Mouse (Mus musculus) embryonic facial prominence, embryonic 15.5 days (tissue): ENCODE measurements around the gene Nars2. TPM values are rescaled to one million over a fixed set of nuclear protein-coding genes. Genes with fewer than 3 reads are reported as not detected.

ENCODE experiments used
- ATAC-seq: fragments of 200-750 bp; cut with Nextera tagmentation; 2 replicates; pipeline ENCODE4 v1.8.0; 2017; ENCODE audit warnings: low read depth, moderate TSS enrichment; ENCODE audit not compliant: insufficient number of reproducible peaks, low FRiP score, low TSS enrichment
- H3K27ac ChIP-seq: fragments of 300-500 bp; sonication (generic); replicated peaks from 2 replicates; pipeline ENCODE4 v1.5.1; 2015; ENCODE audit warnings: mild to moderate bottlenecking, inconsistent platforms
- H3K27me3 ChIP-seq: fragments of 300-500 bp; sonication (generic); 2 replicates; pipeline ENCODE4 v1.6.1; 2015; ENCODE audit warnings: inconsistent platforms
- H3K36me3 ChIP-seq: fragments of 300-500 bp; sonication (generic); 2 replicates; pipeline ENCODE4 v1.6.1; 2015; ENCODE audit warnings: mild to moderate bottlenecking, inconsistent platforms
- H3K4me1 ChIP-seq: fragments of 300-500 bp; sonication (generic); 2 replicates; pipeline ENCODE4 v1.6.1; 2015; ENCODE audit warnings: inconsistent platforms
- H3K4me2 ChIP-seq: fragments of 300-500 bp; sonication (generic); replicated peaks from 2 replicates; pipeline ENCODE4 v1.6.1; 2015; ENCODE audit warnings: mild to moderate bottlenecking, inconsistent platforms
- H3K4me3 ChIP-seq: fragments of 300-500 bp; sonication (generic); replicated peaks from 2 replicates; pipeline ENCODE4 v1.5.1; 2015; ENCODE audit warnings: mild to moderate bottlenecking, inconsistent platforms
- H3K9ac ChIP-seq: fragments of 300-500 bp; sonication (generic); 2 replicates; pipeline ENCODE4 v1.6.1; 2015; ENCODE audit warnings: inconsistent platforms
- H3K9me3 ChIP-seq: fragments of 300-500 bp; sonication (generic); replicated peaks from 2 replicates; pipeline ENCODE4 v1.6.1; 2016; ENCODE audit warnings: inconsistent platforms
- WGBS: fragments of 180-500 bp; shearing (Covaris S2); methylation state at CpG from one replicate; pipeline ENCODE4 v1.1.7; 2015; 5-methylcytosine and 5-hydroxymethylcytosine counted together
- polyA plus RNA-seq: library from polyadenylated mRNA; unstranded; fragments of >200 nt; fragmentation: Nextera tagmentation; extraction: Ambion mirVana; gene quantifications from 2 replicates; pipeline ENCODE4 v1.2.1, GENCODE M21; 2015

The Nars2 gene
- 20.5 and 22.7 TPM in 2 replicates for polyA plus RNA-seq

- peak; percentile 98 for ATAC-seq
- H3K9me3 ChIP-seq: no peaks in the 10 kb centered on the region
- H3K4me2 ChIP-seq: peak within 1 kb of the TSS; percentile 77
- H3K27ac ChIP-seq: peak within 1 kb of the TSS; percentile 92
- no peaks in the 10 kb centered on the region for H3K27me3 ChIP-seq
- no peaks in the 10 kb centered on the region for H3K36me3 ChIP-seq
- H3K9ac ChIP-seq: peak within 1 kb of the TSS; percentile 71
- WGBS: under 1% methylated on average over 62 of the region's 62 CpGs
- H3K4me1 ChIP-seq: peaks cover 11% of the 10 kb centered on the region; the same call in 1 of the 2 replicates
- H3K4me3 ChIP-seq: peak within 1 kb of the TSS; percentile 89
These were observed at the start of gene Nars2 for GRCm38 (mm10) chr7:96951281-96952051. Nars2 (plus strand) TSS chr7:96951505.

DNA sequence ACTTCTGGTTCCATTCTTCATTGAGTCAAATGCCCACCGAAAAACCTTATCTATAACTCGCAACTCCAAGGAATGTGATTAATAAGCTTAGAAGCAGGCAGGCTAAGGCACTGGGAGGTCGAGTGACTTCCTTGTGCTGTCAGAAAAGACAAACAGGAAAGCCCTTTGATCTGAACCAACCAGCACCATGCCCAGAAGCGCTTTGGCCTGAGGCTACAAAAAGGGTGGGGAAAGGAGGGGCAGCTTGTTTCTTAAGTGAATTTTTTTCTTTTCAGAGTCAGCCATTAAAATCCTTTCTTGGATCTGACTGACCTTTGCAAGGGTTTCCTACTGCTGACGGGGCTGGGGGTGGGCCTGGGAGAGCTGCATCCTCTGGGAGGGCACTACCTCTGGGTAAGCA lies 49.1 kb upstream of the Nars2 start:
- Histone ChIP-seq H3K9me3 (no peaks in the 10 kb centered on the region), H3K27ac (no peak overlapping the region), H3K36me3 (peaks cover 7% of the 10 kb centered on the region; the same call in 1 of the 2 replicates), H3K4me3 (no peak overlapping the region), H3K27me3 (no peaks in the 10 kb centered on the region), H3K4me1 (peaks cover 16% of the 10 kb centered on the region), H3K4me2 (no peak overlapping the region), H3K9ac (no peak overlapping the region)
- ATAC-seq: no peak
- WGBS: 54% methylated on average over 5 of the region's 5 CpGs

DNA sequence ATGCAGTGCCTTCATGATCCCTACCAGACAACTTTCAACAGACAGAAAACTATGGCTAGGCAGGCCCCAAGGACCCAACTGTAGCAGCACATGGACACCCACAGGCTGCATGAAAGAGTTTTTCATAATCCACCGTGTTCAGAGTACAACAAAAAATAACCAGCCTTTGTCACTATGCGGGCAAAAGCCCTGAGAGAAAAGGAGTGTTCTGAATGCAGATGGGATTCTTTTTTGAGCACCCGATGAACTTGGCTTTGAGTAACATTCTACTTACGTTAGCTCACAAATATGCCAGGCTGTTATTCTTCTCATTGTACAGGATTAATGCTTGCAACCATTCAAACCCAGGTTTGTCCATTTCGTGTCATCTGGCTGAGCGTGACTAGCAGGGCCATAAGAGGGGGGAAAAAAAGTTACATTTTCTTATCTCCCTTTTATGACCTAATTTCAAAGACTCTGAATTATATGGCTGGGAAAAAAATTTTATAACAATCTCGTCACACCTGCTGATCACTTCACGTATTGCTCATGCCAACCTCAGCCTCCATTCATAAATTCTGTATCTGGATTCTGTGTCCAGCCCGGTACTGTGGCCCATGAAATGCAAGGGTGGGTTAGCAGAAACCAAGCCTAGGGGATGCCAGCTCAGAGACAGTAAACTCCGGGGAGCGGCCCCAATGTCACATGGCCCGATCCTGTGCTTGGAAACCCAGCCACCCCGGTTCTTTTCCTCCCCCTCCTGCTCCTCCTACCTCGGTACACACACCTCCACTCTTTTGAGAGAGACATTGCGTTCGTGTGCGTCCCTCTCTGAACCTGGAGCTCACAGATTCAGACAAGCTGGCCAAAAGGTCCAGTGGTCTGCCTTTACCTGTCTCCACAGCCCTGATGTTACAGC lies 48.0 kb upstream of the Nars2 start:
- Histone ChIP-seq H3K4me3 (no peak overlapping the region), H3K4me2 (no peak overlapping the region), H3K27me3 (no peaks in the 10 kb centered on the region), H3K4me1 (peaks cover 14% of the 10 kb centered on the region), H3K9ac (no peak overlapping the region), H3K9me3 (no peaks in the 10 kb centered on the region), H3K36me3 (peaks cover 7% of the 10 kb centered on the region; the same call in 1 of the 2 replicates), H3K27ac (no peak overlapping the region)
- WGBS: 85% methylated on average over 17 of the region's 17 CpGs
- ATAC-seq: no peak

DNA sequence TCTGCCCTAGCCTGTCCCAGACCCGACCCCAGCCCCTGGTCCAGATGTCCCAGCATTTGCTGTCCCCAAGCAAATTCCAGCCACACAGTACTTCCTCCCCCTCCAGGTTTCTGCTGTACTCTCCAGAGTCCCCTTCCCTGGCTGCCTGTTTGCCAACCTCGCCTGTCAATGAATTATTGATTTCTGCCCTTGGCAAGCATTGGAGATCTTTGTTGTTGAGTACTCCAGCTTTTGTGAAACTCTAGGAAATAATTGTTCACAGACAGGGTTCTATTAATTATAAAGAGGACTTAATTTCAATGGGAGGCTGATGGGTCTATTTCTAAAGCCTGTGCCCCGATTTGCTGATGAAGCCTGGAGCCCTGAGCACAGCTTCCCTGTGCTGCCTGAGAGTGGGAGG lies 46.9 kb upstream of the Nars2 start:
- 51% methylated on average over 3 of the region's 3 CpGs for WGBS
- no peak overlapping the region for H3K27ac ChIP-seq

DNA sequence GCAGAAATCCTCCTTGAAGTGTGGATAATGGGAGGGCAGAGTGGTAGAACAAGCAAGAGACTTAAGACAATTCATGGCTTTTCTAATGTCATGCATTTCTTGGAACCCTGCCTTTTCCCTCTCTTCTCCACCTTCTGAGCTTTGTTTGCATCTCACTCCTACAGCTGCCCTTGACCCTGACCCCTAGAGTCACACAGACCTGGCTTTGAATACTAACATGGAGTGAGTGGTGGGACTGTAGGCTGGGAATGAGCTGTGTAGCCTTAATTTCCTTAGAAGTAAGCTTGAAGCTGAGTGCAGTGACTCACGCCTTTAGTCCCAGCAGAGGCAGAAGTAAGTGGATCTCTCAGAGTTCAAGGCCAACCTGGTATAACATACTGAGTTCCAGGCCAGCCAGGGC lies 46.4 kb upstream of the Nars2 start:
- Histone ChIP-seq H3K4me2 (no peak overlapping the region), H3K9ac (no peak overlapping the region), H3K4me3 (no peak overlapping the region), H3K9me3 (no peaks in the 10 kb centered on the region), H3K27ac (no peak overlapping the region), H3K4me1 (peaks cover 4% of the 10 kb centered on the region; the same call in 1 of the 2 replicates), H3K27me3 (no peaks in the 10 kb centered on the region), H3K36me3 (peaks cover 7% of the 10 kb centered on the region; the same call in 1 of the 2 replicates)
- 92% methylated on average over 1 of the region's 1 CpGs for WGBS
- ATAC-seq: no peak

More for the DNA sequence above, 46.9 kb upstream of the Nars2 start:
- Histone ChIP-seq H3K9ac (no peak overlapping the region), H3K36me3 (peaks cover 7% of the 10 kb centered on the region; the same call in 1 of the 2 replicates), H3K4me1 (peaks cover 4% of the 10 kb centered on the region; the same call in 1 of the 2 replicates), H3K27me3 (no peaks in the 10 kb centered on the region), H3K9me3 (no peaks in the 10 kb centered on the region), H3K4me3 (no peak overlapping the region), H3K4me2 (no peak overlapping the region)
- ATAC-seq: no peak

DNA sequence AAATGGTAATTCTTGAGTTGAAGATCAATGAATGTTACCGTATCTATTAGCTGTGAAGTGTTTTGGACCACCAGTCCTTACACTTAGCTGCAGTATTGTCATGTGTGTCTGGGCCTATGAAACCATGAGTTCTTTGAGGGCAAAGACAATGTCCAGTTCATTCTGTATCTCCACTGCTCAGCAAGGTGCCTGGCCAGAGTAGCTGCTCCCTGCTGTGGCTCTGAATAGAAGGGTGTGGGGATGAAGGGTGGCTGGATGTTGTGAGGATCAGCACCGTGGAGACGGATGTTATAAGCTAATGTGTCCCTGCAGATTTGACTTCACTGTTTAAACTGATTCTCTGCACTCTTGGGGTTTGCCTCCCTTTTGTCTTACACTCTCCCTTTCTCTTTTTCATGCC lies 45.9 kb upstream of the Nars2 start:
- Histone ChIP-seq H3K27me3 (no peaks in the 10 kb centered on the region), H3K9me3 (no peaks in the 10 kb centered on the region), H3K4me3 (no peak overlapping the region), H3K36me3 (peaks cover 7% of the 10 kb centered on the region; the same call in 1 of the 2 replicates), H3K9ac (no peak overlapping the region), H3K4me2 (no peak overlapping the region), H3K27ac (no peak overlapping the region), H3K4me1 (peaks cover 8% of the 10 kb centered on the region)
- no peak for ATAC-seq
- WGBS: 91% methylated on average over 3 of the region's 3 CpGs

- Histone ChIP-seq H3K27me3 (no peaks in the 10 kb centered on the region), H3K36me3 (peaks cover 7% of the 10 kb centered on the region; the same call in 1 of the 2 replicates), H3K4me3 (no peak overlapping the region), H3K9ac (no peak overlapping the region), H3K4me1 (peaks cover 15% of the 10 kb centered on the region), H3K27ac (no peak overlapping the region), H3K9me3 (no peaks in the 10 kb centered on the region), H3K4me2 (no peak overlapping the region)
- ATAC-seq: no peak
- WGBS: 92% methylated on average over 20 of the region's 20 CpGs
These were observed 45.1 kb upstream of the Nars2 start for GRCm38 (mm10) chr7:96906216-96906615.

DNA sequence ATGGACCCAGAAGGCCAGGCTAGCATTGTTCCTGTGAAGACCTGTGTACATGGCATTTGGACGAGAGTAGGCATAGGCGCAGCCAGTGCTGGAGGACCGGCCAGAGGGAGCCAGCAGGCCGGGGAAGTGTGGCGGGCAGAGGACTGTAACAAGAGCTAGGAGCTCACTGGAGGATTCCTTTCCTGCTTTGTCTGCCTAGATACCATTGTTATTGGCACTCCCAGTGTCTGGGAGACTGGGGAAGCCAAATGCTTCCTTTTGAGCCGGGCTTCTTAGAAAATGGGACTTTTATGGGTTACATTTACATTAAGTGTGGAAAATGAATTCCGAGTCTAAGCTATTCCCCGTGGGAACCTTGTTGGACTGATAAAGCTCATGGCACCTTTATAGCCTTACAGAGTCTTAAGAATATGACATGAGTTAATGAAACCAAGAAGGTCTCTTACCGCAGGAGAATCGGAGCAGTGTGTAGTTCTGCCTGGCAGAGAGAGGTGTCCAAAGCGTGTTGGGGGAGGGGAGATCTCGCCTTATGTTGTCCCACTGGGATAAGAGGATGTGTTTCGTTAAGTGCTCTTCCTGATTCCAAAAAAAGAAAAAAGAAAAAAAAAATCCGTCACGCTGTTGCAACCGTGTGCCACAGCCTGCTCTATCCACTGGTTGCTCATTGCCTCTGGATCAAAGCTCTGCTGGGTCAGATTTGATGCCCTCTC lies 43.2 kb upstream of the Nars2 start:
- 71% methylated on average over 16 of the region's 16 CpGs for WGBS
- no peak overlapping the region for H3K4me2 ChIP-seq
- peaks cover 20% of the 10 kb centered on the region for H3K4me1 ChIP-seq
- H3K4me3 ChIP-seq: no peak overlapping the region
- no peak overlapping the region for H3K27ac ChIP-seq
- H3K27me3 ChIP-seq: 0 out of 2 replicates have a peak, but pooled peaks cover 3% of the 10 kb centered on the region
- no peaks in the 10 kb centered on the region for H3K9me3 ChIP-seq
- ATAC-seq: no peak
- H3K9ac ChIP-seq: no peak overlapping the region
- H3K36me3 ChIP-seq: peaks cover 2% of the 10 kb centered on the region; the same call in 1 of the 2 replicates

GRCm38 (mm10) chr7:96909856-96910255 lies 41.4 kb upstream of the Nars2 start:
- Histone ChIP-seq H3K9me3 (no peaks in the 10 kb centered on the region), H3K4me3 (no peak overlapping the region), H3K36me3 (no peaks in the 10 kb centered on the region), H3K4me2 (no peak overlapping the region), H3K27ac (no peak overlapping the region), H3K27me3 (0 out of 2 replicates have a peak, but pooled peaks cover 3% of the 10 kb centered on the region), H3K9ac (no peak overlapping the region), H3K4me1 (peaks cover 20% of the 10 kb centered on the region)
- no peak for ATAC-seq
- 55% methylated on average over 5 of the region's 5 CpGs for WGBS

DNA sequence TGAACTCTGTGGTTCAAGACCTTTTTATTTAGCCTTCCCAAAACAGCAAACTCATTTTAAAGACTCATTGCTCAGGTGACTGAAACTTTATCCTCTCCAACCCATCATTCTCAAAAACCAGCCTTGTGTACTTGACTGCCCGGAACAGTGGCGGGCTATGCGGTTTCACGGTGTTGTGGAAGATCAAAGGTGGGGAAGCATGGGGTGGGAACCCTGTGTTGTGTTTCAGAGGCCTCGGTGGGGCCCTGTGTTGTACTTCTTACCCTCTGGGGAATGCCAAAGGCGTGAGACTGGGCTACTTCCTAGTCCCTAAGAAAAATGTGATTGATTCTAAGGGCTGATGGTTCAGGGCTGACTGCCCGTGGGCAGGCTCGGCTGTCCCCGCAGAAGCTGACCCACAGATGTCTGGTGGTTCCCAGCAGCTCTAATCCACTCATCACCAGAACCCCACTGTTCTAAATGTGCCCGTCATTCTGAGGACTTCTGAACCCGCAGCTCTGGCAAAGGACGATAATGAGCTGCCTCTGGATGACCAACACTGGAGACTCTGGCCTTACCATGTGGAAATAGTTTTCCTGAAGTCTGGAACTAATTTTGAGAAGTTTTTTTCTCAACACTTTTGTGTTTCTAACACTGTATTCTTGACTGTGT lies 40.9 kb upstream of the Nars2 start:
- H3K9me3 ChIP-seq: no peaks in the 10 kb centered on the region
- no peak overlapping the region for H3K4me2 ChIP-seq
- no peak overlapping the region for H3K27ac ChIP-seq
- 0 out of 2 replicates have a peak, but pooled peaks cover 3% of the 10 kb centered on the region for H3K27me3 ChIP-seq
- H3K36me3 ChIP-seq: no peaks in the 10 kb centered on the region
- 30% methylated on average over 12 of the region's 12 CpGs for WGBS
- H3K4me3 ChIP-seq: no peak overlapping the region
- no peak overlapping the region for H3K9ac ChIP-seq
- ATAC-seq: no peak
- peaks cover 20% of the 10 kb centered on the region for H3K4me1 ChIP-seq
